Mouse (Mus musculus): Measurements from ENCODE around the gene Nebl. TPM values are rescaled to one million over a fixed set of nuclear protein-coding genes. Genes with fewer than 3 reads are reported as not detected.

The Nebl gene
- polyA plus RNA-seq, 1 experiment = 2.4 TPM

GRCm38 (mm10) chr2:17539737-17540136 lies 191.5 kb downstream of the Nebl start:
- 83% methylated on average over 10 of the region's 10 CpGs for WGBS
- Histone ChIP-seq H3K36me3 (ENCODE audit: control insufficient read depth, insufficient read depth, low read length) (no peaks in the 10 kb centered on the region), H3K4me1 (ENCODE audit: control insufficient read depth, insufficient read depth, insufficient read length, low read length) (no peaks in the 10 kb centered on the region), H3K4me3 (ENCODE audit: low read depth, low read length) (no peak overlapping the region), H3K27me3 (ENCODE audit: control insufficient read depth, insufficient read depth, low read length) (no peaks in the 10 kb centered on the region), H3K27ac (ENCODE audit: insufficient read depth, low read depth, low read length) (no peak overlapping the region)
- TF ChIP-seq CTCF (IDR thresholded peaks at IDR 0.05; ENCODE audit: extremely low read depth, insufficient read length, insufficient replicate concordance, low read depth, low read length) (no peak), POLR2A (IDR thresholded peaks at IDR 0.05; ENCODE audit: low read depth, low read length) (no peak)

DNA sequence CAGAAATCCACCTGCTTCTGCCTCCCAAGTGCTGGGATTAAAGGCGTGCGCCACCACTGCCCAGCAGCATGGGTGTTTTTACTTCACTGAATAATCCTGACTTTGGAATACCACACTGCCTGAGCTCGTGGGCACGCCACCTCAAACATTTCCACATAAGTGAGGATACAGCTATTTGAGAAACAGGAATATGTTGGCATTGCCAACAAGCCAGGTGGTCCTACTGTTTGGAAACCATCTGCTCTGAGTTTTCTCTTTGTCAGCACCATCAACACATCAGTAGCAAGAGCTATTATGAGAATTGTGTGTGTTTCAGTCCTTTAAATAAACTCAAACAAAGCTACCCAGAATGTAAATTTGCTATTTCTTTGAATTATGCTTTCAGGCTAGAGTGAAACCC lies 192.8 kb downstream of the Nebl start:
- no peaks in the 10 kb centered on the region for H3K27me3 ChIP-seq (ENCODE audit: control insufficient read depth, insufficient read depth, low read length)
- H3K36me3 ChIP-seq (ENCODE audit: control insufficient read depth, insufficient read depth, low read length) = no peaks in the 10 kb centered on the region
- TF ChIP-seq CTCF (IDR thresholded peaks at IDR 0.05; ENCODE audit: extremely low read depth, insufficient read length, insufficient replicate concordance, low read depth, low read length) = no peak
- no peak for TF ChIP-seq POLR2A (IDR thresholded peaks at IDR 0.05; ENCODE audit: low read depth, low read length)
- no peak overlapping the region for H3K4me3 ChIP-seq (ENCODE audit: low read depth, low read length)
- 88% methylated on average over 4 of the region's 4 CpGs for WGBS
- no peak overlapping the region for H3K27ac ChIP-seq (ENCODE audit: insufficient read depth, low read depth, low read length)
- no peaks in the 10 kb centered on the region for H3K4me1 ChIP-seq (ENCODE audit: control insufficient read depth, insufficient read depth, insufficient read length, low read length)

DNA sequence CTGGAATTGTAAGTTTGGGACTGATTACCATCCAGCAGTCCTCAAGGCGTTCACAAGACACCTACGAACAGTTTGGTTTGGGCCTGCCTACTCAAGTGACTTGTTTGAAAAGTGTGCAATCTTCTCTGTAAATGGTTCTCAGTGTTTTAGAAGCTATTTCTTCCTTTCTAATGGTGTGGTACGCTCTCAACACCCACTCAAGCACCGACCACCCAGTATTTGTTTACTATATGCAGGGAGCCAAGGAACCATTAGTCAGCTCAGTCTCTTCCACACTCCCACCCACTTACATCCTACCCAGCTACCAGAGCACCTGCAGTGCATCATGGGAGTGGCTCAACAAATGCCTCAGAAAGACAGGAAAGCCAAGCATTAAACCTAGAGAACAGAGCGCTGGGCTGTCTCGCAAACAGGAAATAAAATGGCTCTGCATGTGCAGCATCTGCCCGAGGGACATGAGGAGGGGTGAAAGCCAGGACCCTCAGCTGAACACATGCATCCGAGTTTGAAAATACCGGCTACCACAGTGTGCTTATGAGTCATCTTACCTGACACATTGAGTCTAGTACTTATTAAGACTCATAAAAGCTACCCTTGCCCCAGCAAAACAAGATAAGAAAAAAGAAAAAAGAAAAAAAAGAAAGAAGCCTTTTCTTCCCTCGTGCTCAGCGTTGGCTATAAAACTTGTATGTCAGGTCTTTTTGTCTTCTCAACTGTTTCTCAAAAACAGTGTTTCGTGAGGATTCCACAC lies 199.7 kb downstream of the Nebl start:
- TF ChIP-seq CTCF (IDR thresholded peaks at IDR 0.05; ENCODE audit: extremely low read depth, insufficient read length, insufficient replicate concordance, low read depth, low read length) (no peak), POLR2A (IDR thresholded peaks at IDR 0.05; ENCODE audit: low read depth, low read length) (no peak)
- 33% methylated on average over 12 of the region's 12 CpGs for WGBS
- no peak overlapping the region for H3K27ac ChIP-seq (ENCODE audit: insufficient read depth, low read depth, low read length)
- no peak overlapping the region for H3K4me3 ChIP-seq (ENCODE audit: low read depth, low read length)
- no peaks in the 10 kb centered on the region for H3K27me3 ChIP-seq (ENCODE audit: control insufficient read depth, insufficient read depth, low read length)
- no peaks in the 10 kb centered on the region for H3K4me1 ChIP-seq (ENCODE audit: control insufficient read depth, insufficient read depth, insufficient read length, low read length)
- no peaks in the 10 kb centered on the region for H3K36me3 ChIP-seq (ENCODE audit: control insufficient read depth, insufficient read depth, low read length)

GRCm38 (mm10) chr2:17525739-17526526 lies 205.3 kb downstream of the Nebl start:
- H3K4me3 ChIP-seq (ENCODE audit: low read depth, low read length) = no peak overlapping the region
- no peaks in the 10 kb centered on the region for H3K36me3 ChIP-seq (ENCODE audit: control insufficient read depth, insufficient read depth, low read length)
- WGBS = 81% methylated on average over 5 of the region's 5 CpGs
- H3K27me3 ChIP-seq (ENCODE audit: control insufficient read depth, insufficient read depth, low read length) = no peaks in the 10 kb centered on the region
- H3K4me1 ChIP-seq (ENCODE audit: control insufficient read depth, insufficient read depth, insufficient read length, low read length) = no peaks in the 10 kb centered on the region
- TF ChIP-seq POLR2A (IDR thresholded peaks at IDR 0.05; ENCODE audit: low read depth, low read length) = no peak
- TF ChIP-seq CTCF (IDR thresholded peaks at IDR 0.05; ENCODE audit: extremely low read depth, insufficient read length, insufficient replicate concordance, low read depth, low read length) = no peak
- no peak overlapping the region for H3K27ac ChIP-seq (ENCODE audit: insufficient read depth, low read depth, low read length)

- H3K27me3 ChIP-seq (ENCODE audit: control insufficient read depth, insufficient read depth, low read length) = no peaks in the 10 kb centered on the region
- WGBS = 90% methylated on average over 4 of the region's 4 CpGs
- H3K4me1 ChIP-seq (ENCODE audit: control insufficient read depth, insufficient read depth, insufficient read length, low read length) = no peaks in the 10 kb centered on the region
- H3K4me3 ChIP-seq (ENCODE audit: low read depth, low read length) = no peak overlapping the region
- H3K27ac ChIP-seq (ENCODE audit: insufficient read depth, low read depth, low read length) = no peak overlapping the region
- no peaks in the 10 kb centered on the region for H3K36me3 ChIP-seq (ENCODE audit: control insufficient read depth, insufficient read depth, low read length)
- TF ChIP-seq CTCF (IDR thresholded peaks at IDR 0.05; ENCODE audit: extremely low read depth, insufficient read length, insufficient replicate concordance, low read depth, low read length) = no peak
- no peak for TF ChIP-seq POLR2A (IDR thresholded peaks at IDR 0.05; ENCODE audit: low read depth, low read length)
These were observed 206.1 kb downstream of the Nebl start for GRCm38 (mm10) chr2:17525211-17525610.

GRCm38 (mm10) chr2:17524205-17524978 lies 206.9 kb downstream of the Nebl start:
- 77% methylated on average over 10 of the region's 10 CpGs for whole genome bisulfite sequencing

More at GRCm38 (mm10) chr2:17524205-17524978, 206.9 kb downstream of the Nebl start:
- Histone ChIP-seq H3K4me3 (ENCODE audit: low read depth, low read length) (no peak overlapping the region), H3K4me1 (ENCODE audit: control insufficient read depth, insufficient read depth, insufficient read length, low read length) (no peaks in the 10 kb centered on the region), H3K27ac (ENCODE audit: insufficient read depth, low read depth, low read length) (no peak overlapping the region), H3K36me3 (ENCODE audit: control insufficient read depth, insufficient read depth, low read length) (no peaks in the 10 kb centered on the region), H3K27me3 (ENCODE audit: control insufficient read depth, insufficient read depth, low read length) (no peaks in the 10 kb centered on the region)
- TF ChIP-seq POLR2A (IDR thresholded peaks at IDR 0.05; ENCODE audit: low read depth, low read length) (no peak), CTCF (IDR thresholded peaks at IDR 0.05; ENCODE audit: extremely low read depth, insufficient read length, insufficient replicate concordance, low read depth, low read length) (no peak)

Data from small intestine, adult 2 months (tissue).